Mouse (Mus musculus): ENCODE results near the gene Dcaf8.

The Dcaf8 gene

GRCm38 (mm10) chr1:172147835-172148278 is at the start of gene Dcaf8:
Gene Dcaf8 (plus strand): TSS chr1:172148084.
- DNase-seq, result peak; percentile 98

- DNase-seq, result no peak
Measured at GRCm38 (mm10) chr1:172099325-172100033, 48.4 kb upstream of the Dcaf8 start.

- DNase-seq, result no peak
Measured at GRCm38 (mm10) chr1:172103619-172104018, 44.3 kb upstream of the Dcaf8 start.

- DNase-seq, result peak; percentile 17
Measured at GRCm38 (mm10) chr1:172105101-172105500, 42.8 kb upstream of the Dcaf8 start.

GRCm38 (mm10) chr1:172107777-172108477 is 40.0 kb upstream of the Dcaf8 start:
- DNase-seq, result no peak

GRCm38 (mm10) chr1:172116948-172117347 is 30.9 kb upstream of the Dcaf8 start:
- DNase-seq, result no peak

GRCm38 (mm10) chr1:172119100-172119499 is 28.8 kb upstream of the Dcaf8 start:
- no peak for DNase-seq

- peak; percentile 80 for DNase-seq
Measured at GRCm38 (mm10) chr1:172119720-172120119, 28.2 kb upstream of the Dcaf8 start.

- DNase-seq, result no peak
Measured at GRCm38 (mm10) chr1:172122671-172123070, 25.2 kb upstream of the Dcaf8 start.

- no peak for DNase-seq
Measured at GRCm38 (mm10) chr1:172124572-172124971, 23.3 kb upstream of the Dcaf8 start.

- DNase-seq, result peak; percentile 96
Measured at GRCm38 (mm10) chr1:172126376-172127347, 21.2 kb upstream of the Dcaf8 start, which contains the start of gene Pex19. Gene Pex19 (plus strand): TSS chr1:172126755.

GRCm38 (mm10) chr1:172127487-172127886 is 20.4 kb upstream of the Dcaf8 start:
- no peak for DNase-seq

GRCm38 (mm10) chr1:172128563-172128962 is 19.3 kb upstream of the Dcaf8 start:
- no peak for DNase-seq

- peak; percentile 33 for DNase-seq
Measured at GRCm38 (mm10) chr1:172129108-172129507, 18.8 kb upstream of the Dcaf8 start.

- no peak for DNase-seq
Measured at GRCm38 (mm10) chr1:172129780-172130179, 18.1 kb upstream of the Dcaf8 start.

GRCm38 (mm10) chr1:172132319-172132718 is 15.6 kb upstream of the Dcaf8 start:
- no peak for DNase-seq

- no peak for DNase-seq
Measured at GRCm38 (mm10) chr1:172133535-172133934, 14.3 kb upstream of the Dcaf8 start.

GRCm38 (mm10) chr1:172134072-172134471 is 13.8 kb upstream of the Dcaf8 start:
- no peak for DNase-seq

- DNase-seq, result no peak
Measured at GRCm38 (mm10) chr1:172140160-172140559, 7.7 kb upstream of the Dcaf8 start.

- DNase-seq, result no peak
Measured at GRCm38 (mm10) chr1:172140825-172141224, 7.1 kb upstream of the Dcaf8 start.

- DNase-seq, result no peak
Measured at GRCm38 (mm10) chr1:172141529-172141928, 6.4 kb upstream of the Dcaf8 start.

- DNase-seq, result peak; percentile 77
Measured at GRCm38 (mm10) chr1:172143570-172143969, 4.3 kb upstream of the Dcaf8 start.

Data from retina, postnatal 1 day (tissue).